Mouse (Mus musculus) neural tube, embryonic 10.5 days (tissue): Measurements from ENCODE around the gene Lrmda.

Source experiments
- DNase-seq: peaks from one replicate; pipeline ENCODE4 v3.0.0-alpha.2; 2017; ENCODE audit warnings: low spot score; ENCODE audit errors: extremely low spot score

The Lrmda gene

GRCm38 (mm10) chr14:23016068-23016611, 996.6 kb downstream of the Lrmda start:
- DNase-seq = no peak

DNA sequence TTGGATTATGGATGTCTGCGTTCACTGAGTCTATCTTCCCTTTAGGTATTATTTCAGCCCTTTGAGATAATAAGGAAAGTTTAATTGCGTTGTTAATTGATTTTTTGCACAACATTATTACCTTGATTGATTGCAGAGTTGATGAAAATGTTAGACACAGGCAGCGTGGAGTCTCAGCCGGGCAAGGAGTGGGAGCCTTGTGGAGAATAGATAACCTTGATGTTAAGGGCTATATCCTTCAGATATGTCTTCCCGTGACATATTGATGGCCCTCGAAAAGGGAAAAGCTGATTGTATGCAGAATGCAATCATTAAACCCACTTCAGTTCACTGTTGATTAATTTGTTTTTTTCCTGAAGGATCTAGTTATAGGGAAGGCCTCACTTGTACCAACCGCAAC, 1021.5 kb downstream of the Lrmda start:
- no peak for DNase-seq

GRCm38 (mm10) chr14:23045322-23045721, 1025.8 kb downstream of the Lrmda start:
- no peak for DNase-seq

GRCm38 (mm10) chr14:23046330-23046729, 1026.8 kb downstream of the Lrmda start:
- peak; percentile 68 for DNase-seq

DNA sequence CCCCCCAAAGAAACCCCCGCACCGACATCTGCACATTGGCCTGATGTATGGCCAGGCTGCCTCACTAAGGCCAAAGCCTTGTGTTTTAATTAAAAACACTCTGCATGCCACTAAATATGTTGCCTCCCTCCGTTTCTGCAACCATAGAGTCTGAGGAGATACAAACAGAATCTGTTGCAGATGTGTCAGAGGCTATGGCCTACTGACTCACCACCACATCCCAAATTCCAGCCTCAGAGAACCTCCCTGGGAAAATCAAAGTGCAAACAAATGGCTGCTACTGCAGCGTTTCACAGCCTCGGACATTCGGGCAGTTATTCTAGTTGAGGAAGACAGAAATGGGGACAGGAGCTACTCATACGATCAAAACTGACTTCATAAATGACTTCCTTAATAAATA, 1031.9 kb downstream of the Lrmda start:
- no peak for DNase-seq

- DNase-seq = no peak
Measured at GRCm38 (mm10) chr14:23052833-23053592, 1033.5 kb downstream of the Lrmda start.

DNA sequence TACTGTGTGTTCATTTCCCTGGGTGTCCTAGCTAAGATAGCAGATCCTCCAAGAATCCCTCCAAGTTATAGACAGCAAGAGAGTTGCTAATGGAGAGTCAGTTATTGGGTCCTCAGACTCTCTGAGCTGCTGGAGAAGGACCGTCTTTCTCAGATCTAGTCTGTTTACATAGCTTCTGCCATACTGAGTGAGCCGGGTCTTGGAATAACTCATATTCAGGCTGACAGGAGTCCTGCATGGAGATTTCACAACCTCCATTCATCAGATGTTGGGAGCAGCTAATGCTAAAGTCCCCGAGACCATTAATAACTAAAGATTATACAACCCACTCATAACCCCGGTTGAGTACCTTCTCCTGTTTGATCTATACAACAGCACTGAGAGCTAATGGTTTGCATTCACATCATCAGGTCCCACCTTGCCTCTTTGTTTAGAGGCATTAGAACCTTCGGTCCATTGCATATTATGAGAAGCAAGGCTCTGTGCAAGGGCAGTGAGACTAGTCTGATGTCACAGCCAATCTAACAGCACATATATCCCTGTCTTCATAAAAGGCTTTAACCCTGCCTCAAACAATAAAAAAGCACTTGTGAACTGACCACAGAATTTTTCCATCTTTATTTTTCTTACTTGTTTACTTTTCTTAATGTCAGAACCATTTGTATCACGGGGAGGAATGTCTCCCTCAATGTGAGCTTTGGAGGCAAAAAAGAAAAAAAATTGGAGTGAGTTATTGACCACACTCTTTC, 1037.9 kb downstream of the Lrmda start:
- DNase-seq = no peak

- no peak for DNase-seq
Measured at GRCm38 (mm10) chr14:23057987-23058386, 1038.5 kb downstream of the Lrmda start.

DNA sequence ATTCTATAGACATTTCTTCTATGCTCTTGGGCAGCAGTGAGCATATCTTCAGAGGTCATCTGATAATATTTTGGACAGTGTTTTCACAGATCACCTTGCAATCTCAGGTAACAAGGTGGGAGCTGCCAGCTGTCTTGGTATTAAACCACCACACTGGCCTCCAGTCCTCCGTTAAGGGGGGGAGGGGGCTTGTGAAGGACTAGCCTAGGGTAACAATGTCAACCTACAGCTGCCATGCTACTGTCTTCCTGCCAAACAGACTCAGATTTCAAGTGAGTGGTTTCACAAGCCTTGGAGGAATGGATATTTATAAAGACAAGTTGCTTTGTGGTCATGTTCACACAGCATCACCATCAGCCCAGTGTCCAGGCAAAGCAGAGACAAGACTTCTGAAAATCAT, 1059.2 kb downstream of the Lrmda start:
- DNase-seq = no peak

- no peak for DNase-seq
Measured at GRCm38 (mm10) chr14:23084241-23084773, 1064.8 kb downstream of the Lrmda start.

GRCm38 (mm10) chr14:23084797-23085196, 1065.3 kb downstream of the Lrmda start:
- DNase-seq = no peak

DNA sequence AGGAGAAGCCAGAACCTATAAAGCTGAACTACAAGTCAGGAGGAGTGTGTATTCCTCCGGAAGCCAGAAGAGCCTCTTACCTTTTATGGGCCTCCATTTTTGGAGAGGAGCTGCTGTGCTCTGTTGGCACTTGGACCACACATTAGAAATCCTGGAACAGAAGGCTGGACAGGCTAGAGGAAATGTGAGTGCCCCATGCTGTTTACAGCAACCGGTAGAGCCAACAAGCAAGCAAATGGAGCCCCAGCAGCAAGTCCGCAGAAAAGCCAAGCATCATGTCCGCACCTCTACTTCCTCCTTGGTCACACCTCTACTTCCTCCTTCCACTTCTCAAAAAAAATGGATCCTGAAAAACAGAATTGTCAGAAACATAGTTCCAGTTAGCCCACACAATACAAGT, 1073.8 kb downstream of the Lrmda start:
- no peak for DNase-seq

DNA sequence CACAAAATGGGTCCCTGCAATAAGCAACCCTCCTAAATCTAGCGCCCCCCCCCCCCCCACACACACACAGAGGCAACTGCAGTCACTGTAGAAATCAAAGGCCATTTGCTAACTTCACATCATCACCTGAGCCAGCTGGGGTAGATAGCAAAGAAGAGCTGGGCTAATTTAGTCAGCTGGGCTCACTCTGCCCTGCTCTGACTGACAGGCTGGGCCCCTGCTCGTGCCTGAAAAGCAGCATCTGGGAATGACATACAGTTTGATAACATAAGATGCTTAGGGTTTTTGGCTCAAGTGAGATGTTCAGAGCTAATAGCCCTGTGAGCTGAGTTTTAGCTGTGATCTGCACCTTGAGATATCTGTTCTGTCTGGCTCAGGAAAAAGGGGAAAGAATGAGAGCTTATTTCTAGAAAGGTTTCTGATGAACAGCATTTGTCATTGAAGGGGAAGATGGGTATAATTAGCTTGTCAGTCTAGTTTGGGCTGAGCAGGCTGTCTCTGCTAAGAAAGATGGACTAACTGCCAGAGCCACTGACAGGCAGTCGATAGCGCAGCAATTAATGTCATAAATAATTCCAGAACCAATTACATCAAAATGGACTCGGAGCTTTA, 1075.1 kb downstream of the Lrmda start:
- no peak for DNase-seq

DNA sequence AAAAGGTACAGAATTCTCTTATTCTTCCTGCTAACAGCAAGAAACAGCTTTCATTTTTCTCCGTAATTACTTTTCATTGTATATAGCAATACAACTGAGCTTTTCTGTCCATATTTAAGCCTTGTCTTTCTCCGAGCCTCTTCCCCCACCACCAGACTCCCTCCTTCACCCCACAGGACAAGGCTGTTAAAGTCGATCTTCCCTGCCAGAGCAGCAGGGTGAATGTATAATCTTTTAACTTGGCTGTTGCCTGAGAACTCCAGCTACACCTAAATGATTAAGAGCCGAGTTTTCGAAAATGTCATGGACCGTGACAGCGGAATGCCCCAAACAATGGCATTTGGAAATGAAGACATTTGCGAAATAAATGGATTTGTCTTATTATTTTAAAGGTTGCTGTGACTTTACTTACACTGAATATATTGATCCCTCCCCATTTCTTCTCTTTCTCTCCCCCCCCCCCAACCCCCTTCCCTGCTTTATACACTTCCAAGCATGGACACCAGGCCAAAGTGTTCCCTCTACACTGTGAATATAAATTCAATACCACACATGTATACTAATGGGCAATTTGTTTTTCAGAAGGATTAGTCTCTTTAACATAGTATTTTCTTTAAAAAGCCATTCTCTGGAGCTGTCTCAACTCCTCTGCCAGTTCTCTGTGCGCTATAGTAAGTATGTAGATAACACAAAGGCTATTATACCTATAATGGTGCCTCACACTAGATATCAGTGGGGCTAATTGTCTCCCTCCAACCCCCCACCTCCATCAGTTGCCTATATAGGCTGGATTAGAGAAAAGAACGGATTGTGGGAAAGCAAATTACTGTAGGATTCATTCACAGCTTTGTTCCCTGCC, 1075.9 kb downstream of the Lrmda start:
- no peak for DNase-seq

DNA sequence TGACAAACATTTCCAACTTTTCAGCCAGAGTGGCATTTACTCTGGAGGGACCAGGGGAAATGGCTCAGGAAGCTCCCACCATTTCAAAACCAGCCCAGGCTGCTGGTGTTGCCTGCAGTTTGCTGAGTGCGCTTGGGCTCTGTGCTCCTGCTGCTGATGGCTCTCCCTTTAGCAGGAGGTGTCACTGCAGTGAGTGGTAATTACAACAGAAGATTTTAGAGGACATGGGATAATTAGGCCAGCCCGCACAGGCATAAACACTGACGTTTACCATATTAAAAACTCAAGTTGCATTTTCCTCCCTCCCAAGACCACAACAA, 1076.5 kb downstream of the Lrmda start:
- no peak for DNase-seq

DNA sequence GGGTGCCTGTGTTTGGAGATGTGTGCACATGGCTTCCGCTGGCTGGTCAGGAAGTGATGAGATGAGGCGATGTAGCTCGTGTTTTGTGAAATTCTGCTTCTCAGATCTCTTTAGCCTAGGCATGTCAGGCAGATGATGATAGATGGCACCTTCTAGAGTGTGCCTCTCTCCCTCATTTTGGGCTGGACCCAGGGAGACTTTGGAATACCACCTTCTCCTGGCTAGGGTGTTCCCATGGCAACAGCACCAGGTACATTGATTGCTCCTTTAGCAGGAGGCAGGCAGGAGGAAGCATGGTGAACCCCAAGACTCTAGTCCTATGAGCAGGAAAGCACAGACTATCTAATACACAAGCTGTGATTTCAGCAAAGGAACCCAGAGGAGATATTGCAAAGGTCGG, 1076.9 kb downstream of the Lrmda start:
- DNase-seq = no peak
